Mouse (Mus musculus) megakaryocyte, adult 5-6 weeks (primary cell): ENCODE results near the gene Kcnj16. TPM values are rescaled to one million over a fixed set of nuclear protein-coding genes. Genes with fewer than 3 reads are reported as not detected.

ENCODE experiments used
- ATAC-seq: 2 replicates; pipeline ENCODE4 v1.8.0; 2016; ENCODE audit warnings: mild to moderate bottlenecking, inconsistent platforms; ENCODE audit not compliant: poor library complexity, severe bottlenecking
- total RNA-seq, 2 experiments: library from RNA; stranded (forward) in 1 of 2; stranded (reverse) in 1 of 2; fragments of 153-499, 151-499 nt in 1 of 2; fragments of 221-1000, 200-1000 nt in 1 of 2; gene quantifications; 2 replicates each; pipeline versions ENCODE4 v1.2.3 to v1.2.4; 2015 to 2017

Kcnj16 gene
- total RNA-seq (2015), result not detected in 2 replicates
- 0.12 TPM in 1 of 2 replicates, not detected in the other for total RNA-seq (2017)

- ATAC-seq, result no peak
Observed at GRCm38 (mm10) chr11:110967762-110968135, at the start of gene Kcnj16. TSS of gene Kcnj16 (plus strand) at chr11:110968033.

- peak; percentile 75 for ATAC-seq
Observed at GRCm38 (mm10) chr11:110918808-110919465, 48.9 kb upstream of the Kcnj16 start.

GRCm38 (mm10) chr11:110935699-110936098 lies 32.1 kb upstream of the Kcnj16 start:
- ATAC-seq, result no peak

GRCm38 (mm10) chr11:110942280-110942679 lies 25.6 kb upstream of the Kcnj16 start:
- ATAC-seq, result 0 out of 2 replicates have a peak, but pooled peaks have one; percentile 5

DNA sequence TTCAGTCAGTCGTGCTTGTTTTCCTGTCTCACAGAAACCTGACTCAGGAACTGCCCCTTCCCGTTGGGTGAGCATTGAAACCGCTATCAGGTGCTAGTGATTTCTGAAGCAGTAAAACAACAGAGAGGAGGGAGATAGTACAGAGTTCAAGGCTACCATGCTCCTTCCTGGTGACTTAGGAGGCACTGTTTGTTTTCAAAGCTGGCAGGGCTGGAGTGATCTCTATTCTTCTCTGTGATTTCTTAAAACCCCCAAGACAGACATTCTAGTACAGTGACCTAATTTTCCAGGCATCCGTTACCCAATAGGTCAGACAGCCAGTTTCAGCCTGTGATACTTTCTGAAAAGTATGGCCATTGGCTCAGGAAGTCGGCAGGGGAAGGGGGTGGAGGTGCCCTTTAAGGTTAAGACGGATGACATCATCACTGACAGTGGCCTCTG lies 25.1 kb upstream of the Kcnj16 start:
- ATAC-seq, result no peak

DNA sequence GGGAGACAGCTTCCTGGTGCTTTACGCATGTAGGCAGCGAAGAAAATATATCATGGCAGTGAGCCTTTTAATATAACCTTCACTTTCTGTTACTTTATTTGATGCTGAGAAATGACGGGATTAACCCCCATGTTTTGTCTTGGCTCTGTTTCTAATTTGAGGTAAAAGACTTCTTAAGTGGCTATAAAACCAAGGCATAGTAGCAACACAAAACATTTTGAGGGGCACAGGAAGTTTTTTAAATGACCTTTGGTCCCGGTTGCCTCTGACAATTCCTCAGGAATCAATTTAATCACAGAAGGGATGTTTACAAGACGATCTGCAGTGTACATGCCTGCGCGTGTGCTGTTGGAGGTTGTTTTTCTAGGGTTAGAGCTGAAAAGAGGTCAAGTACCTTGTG lies 11.2 kb upstream of the Kcnj16 start:
- no peak for ATAC-seq

GRCm38 (mm10) chr11:110961592-110962021 lies 6.2 kb upstream of the Kcnj16 start:
- ATAC-seq, result peak; percentile 28; the same call in 1 of the 2 replicates

GRCm38 (mm10) chr11:110967019-110967761 lies 643 bp upstream of the Kcnj16 start:
- no peak for ATAC-seq

GRCm38 (mm10) chr11:110968901-110969300 lies 1.1 kb downstream of the Kcnj16 start:
- ATAC-seq, result no peak

DNA sequence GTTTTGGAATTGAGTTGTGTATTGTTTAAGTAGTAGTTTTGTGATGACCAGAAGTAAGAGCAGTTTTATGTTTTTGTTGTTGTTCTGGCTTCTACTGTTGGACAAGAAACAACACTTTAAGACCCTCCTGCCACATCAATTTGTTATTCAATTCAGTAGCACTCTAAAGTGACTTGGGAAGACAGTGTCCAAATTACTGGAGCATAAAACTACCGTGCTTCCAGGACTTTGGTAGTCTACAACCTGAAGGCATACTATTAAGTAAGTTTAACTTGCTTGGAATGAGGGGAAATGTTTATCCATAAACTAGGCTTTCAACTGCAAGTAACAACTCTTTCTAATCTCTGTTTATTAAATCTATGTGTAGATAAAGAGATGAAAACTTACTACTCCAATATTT lies 17.7 kb downstream of the Kcnj16 start:
- ATAC-seq, result no peak

GRCm38 (mm10) chr11:110985949-110986348 lies 18.1 kb downstream of the Kcnj16 start:
- ATAC-seq, result 0 out of 2 replicates have a peak, but pooled peaks have one; percentile 12

- peak; percentile 92 for ATAC-seq
Observed at GRCm38 (mm10) chr11:110993616-110994015, 25.8 kb downstream of the Kcnj16 start.

- ATAC-seq, result no peak
Observed at GRCm38 (mm10) chr11:110997211-110997610, 29.4 kb downstream of the Kcnj16 start.

DNA sequence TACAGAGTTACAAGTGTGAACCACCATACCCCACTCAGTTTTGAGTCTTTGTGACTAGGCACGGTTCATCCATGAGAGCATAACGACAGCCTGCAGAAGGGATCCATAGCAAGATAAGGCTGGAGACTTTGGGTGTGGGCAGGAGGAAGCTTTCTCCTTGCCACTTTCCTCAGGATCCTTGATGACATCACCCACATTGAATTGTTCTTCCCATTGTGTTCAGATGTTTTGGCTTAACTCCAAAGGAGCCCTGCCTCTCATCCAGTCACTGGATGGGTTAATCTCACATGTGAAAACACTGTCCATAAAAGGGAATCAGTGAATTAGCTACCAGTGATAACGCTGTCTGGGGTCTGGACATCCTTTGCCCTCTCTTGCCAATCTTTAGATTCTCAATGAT lies 37.3 kb downstream of the Kcnj16 start:
- ATAC-seq, result no peak

- no peak for ATAC-seq
Observed at GRCm38 (mm10) chr11:111009471-111009870, 41.6 kb downstream of the Kcnj16 start.

- ATAC-seq, result no peak
Observed at GRCm38 (mm10) chr11:111016206-111016605, 48.4 kb downstream of the Kcnj16 start.

DNA sequence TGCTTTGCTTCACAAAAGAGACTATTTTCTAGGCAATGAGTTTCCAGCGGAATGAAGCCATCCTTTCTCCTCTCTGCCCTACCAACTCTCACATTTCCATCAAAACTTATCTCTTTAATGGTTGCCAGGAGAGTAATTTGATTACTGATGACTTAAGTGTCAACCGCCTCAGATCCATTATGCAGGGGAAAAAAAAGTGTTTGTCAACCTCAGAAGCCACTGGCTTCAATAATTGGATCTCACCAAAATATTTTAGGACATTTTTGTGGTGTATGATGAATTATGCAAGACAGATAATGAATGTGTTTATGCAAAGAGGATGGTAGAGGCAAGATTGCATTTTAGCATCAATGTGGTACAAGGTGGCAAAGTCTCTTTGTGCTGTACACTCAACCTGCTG lies 52.4 kb downstream of the Kcnj16 start:
- no peak for ATAC-seq

GRCm38 (mm10) chr11:111022681-111023281 lies 54.9 kb downstream of the Kcnj16 start:
- ATAC-seq, result no peak

DNA sequence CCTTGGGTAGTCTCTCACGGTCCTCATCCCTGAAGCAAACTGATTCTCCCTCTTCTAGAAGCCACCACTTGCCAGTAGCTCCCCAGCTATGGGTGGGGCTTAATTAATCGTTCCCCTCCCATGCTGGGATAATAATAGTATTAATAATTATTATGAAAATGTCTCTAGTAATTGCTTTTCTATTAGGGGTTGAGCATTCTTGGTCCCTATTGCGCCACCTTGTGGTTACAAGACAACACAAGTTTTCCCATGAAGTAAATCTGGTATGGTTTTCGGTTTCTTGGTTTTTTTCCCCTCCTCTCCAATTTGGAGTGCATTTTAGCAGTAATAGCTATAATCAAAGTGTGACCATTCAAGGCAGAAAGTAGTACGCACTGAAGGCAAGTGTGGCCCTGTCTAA lies 74.3 kb downstream of the Kcnj16 start:
- ATAC-seq, result peak; percentile 76

DNA sequence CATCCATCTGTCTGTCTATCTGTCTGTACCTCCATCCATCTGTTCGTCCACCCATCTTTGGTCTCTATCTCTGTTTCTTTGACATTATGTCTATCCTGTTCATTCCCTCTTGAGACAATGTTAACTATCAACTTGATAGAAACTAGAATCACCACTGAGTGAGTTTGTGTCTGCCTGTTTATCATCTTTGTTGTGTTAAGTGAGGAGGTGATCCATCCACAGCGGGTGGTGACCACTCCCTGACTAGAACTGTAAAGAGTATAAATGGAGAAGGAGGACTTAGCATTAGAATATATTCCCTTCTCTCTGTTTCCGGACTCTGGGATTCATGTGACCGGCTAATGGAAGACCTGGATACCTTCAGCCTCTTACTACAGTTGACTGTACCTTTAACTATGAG lies 75.5 kb downstream of the Kcnj16 start:
- no peak for ATAC-seq

DNA sequence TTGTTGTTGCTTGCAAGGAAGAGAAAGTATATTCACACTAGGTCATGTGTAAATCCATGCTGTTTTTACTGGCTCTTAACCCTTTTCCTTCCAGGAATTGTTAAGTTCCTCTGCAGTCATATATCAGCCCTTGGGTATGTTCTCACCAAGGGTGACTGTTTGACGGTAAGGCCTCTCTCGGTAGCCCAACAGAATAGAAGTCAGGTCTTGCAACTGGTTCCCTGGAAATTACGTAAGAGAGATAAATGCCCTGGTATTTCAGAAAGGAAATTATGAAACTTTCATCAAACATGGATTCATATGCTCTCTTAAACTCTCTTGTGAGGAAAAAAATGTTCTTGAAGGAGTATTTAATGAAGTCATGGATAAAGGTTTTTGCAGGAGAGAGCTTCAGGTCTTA lies 86.4 kb downstream of the Kcnj16 start:
- ATAC-seq, result peak; percentile 42
